Mouse (Mus musculus): Measurements from ENCODE around the gene Lcat. TPM values are rescaled to one million over a fixed set of nuclear protein-coding genes. Genes with fewer than 3 reads are reported as not detected.
"Not testable (repeated sequence)": the region's sequence is repeated elsewhere in the genome, so short reads cannot be mapped to it uniquely, and the experiment has no call there.

Gene Lcat
- polyA plus RNA-seq (2014; fragmentation: Nextera tagmentation; extraction: Ambion mirVana): 3.2 and 3.3 TPM in 2 replicates

- peak; percentile 47; the same call in 1 of the 2 replicates for ATAC-seq (ENCODE audit: low FRiP score)
Measured at GRCm38 (mm10) chr8:105943321-105943739, at the start of gene Lcat. TSS of gene Lcat (minus strand) at chr8:105943382.

GRCm38 (mm10) chr8:105992499-105992898 lies 49.3 kb upstream of the Lcat start:
- ATAC-seq (ENCODE audit: low FRiP score) (no peak), DNase-seq (ENCODE audit: low spot score) (no peak)
- Histone ChIP-seq H3K4me1 (replicated peaks; ENCODE audit: control insufficient read depth, insufficient read depth, low read length) (no peaks in the 10 kb centered on the region), H3K27me3 (ENCODE audit: control insufficient read depth, insufficient read depth, low read length) (no peaks in the 10 kb centered on the region), H3K9me3 (ENCODE audit: control insufficient read depth, low read length) (no peaks in the 10 kb centered on the region), H3K4me2 (replicated peaks) (no peak overlapping the region), H3K27ac (no peak overlapping the region), H3K9ac (no peak overlapping the region), H3K4me3 (replicated peaks; ENCODE audit: low read length) (no peak overlapping the region), H3K36me3 (replicated peaks; ENCODE audit: control insufficient read depth, insufficient read depth) (no peaks in the 10 kb centered on the region)
- 72% methylated on average over 5 of the region's 5 CpGs for WGBS

More at GRCm38 (mm10) chr8:105943321-105943739, at the start of gene Lcat:
- Histone ChIP-seq H3K4me3 (replicated peaks; ENCODE audit: low read length) (no peak within 1 kb of the TSS), H3K36me3 (replicated peaks; ENCODE audit: control insufficient read depth, insufficient read depth) (no peaks in the 10 kb centered on the region), H3K27ac (no peak within 1 kb of the TSS), H3K27me3 (ENCODE audit: control insufficient read depth, insufficient read depth, low read length) (no peaks in the 10 kb centered on the region), H3K9me3 (ENCODE audit: control insufficient read depth, low read length) (no peaks in the 10 kb centered on the region), H3K4me2 (replicated peaks) (no peak within 1 kb of the TSS), H3K9ac (no peak within 1 kb of the TSS), H3K4me1 (replicated peaks; ENCODE audit: control insufficient read depth, insufficient read depth, low read length) (0 out of 2 replicates have a peak, but pooled peaks cover 4% of the 10 kb centered on the region)
- WGBS: 57% methylated on average over 7 of the region's 8 CpGs
- no peak for DNase-seq (ENCODE audit: low spot score)

GRCm38 (mm10) chr8:105991546-105991945 lies 48.4 kb upstream of the Lcat start:
- no peaks in the 10 kb centered on the region for H3K36me3 ChIP-seq (replicated peaks; ENCODE audit: control insufficient read depth, insufficient read depth)
- H3K9me3 ChIP-seq (ENCODE audit: control insufficient read depth, low read length): no peaks in the 10 kb centered on the region
- H3K4me1 ChIP-seq (replicated peaks; ENCODE audit: control insufficient read depth, insufficient read depth, low read length): no peaks in the 10 kb centered on the region
- H3K4me2 ChIP-seq (replicated peaks): no peak overlapping the region
- ATAC-seq (ENCODE audit: low FRiP score) (no peak), DNase-seq (ENCODE audit: low spot score) (no peak)
- no peak overlapping the region for H3K27ac ChIP-seq
- no peak overlapping the region for H3K9ac ChIP-seq
- H3K27me3 ChIP-seq (ENCODE audit: control insufficient read depth, insufficient read depth, low read length): no peaks in the 10 kb centered on the region
- 90% methylated on average over 2 of the region's 2 CpGs for WGBS
- no peak overlapping the region for H3K4me3 ChIP-seq (replicated peaks; ENCODE audit: low read length)

- Histone ChIP-seq H3K27me3 (ENCODE audit: control insufficient read depth, insufficient read depth, low read length) (no peaks in the 10 kb centered on the region), H3K9ac (no peak within 1 kb of the TSS), H3K27ac (no peak within 1 kb of the TSS), H3K4me2 (replicated peaks) (no peak within 1 kb of the TSS), H3K36me3 (replicated peaks; ENCODE audit: control insufficient read depth, insufficient read depth) (no peaks in the 10 kb centered on the region), H3K9me3 (ENCODE audit: control insufficient read depth, low read length) (no peaks in the 10 kb centered on the region), H3K4me3 (replicated peaks; ENCODE audit: low read length) (no peak within 1 kb of the TSS), H3K4me1 (replicated peaks; ENCODE audit: control insufficient read depth, insufficient read depth, low read length) (no peaks in the 10 kb centered on the region)
- WGBS: 10% methylated on average over 15 of the region's 15 CpGs
- ATAC-seq (ENCODE audit: low FRiP score) (peak; percentile 37; the same call in 1 of the 2 replicates), DNase-seq (ENCODE audit: low spot score) (peak; percentile 74)
Measured at GRCm38 (mm10) chr8:105990856-105991387, 47.7 kb upstream of the Lcat start, which contains the start of gene Dus2. TSS of gene Dus2 (plus strand) at chr8:105991337.

- Histone ChIP-seq H3K9ac (no peak overlapping the region), H3K9me3 (ENCODE audit: control insufficient read depth, low read length) (no peaks in the 10 kb centered on the region), H3K4me2 (replicated peaks) (no peak overlapping the region), H3K36me3 (replicated peaks; ENCODE audit: control insufficient read depth, insufficient read depth) (no peaks in the 10 kb centered on the region), H3K27ac (no peak overlapping the region), H3K27me3 (ENCODE audit: control insufficient read depth, insufficient read depth, low read length) (no peaks in the 10 kb centered on the region), H3K4me1 (replicated peaks; ENCODE audit: control insufficient read depth, insufficient read depth, low read length) (no peaks in the 10 kb centered on the region), H3K4me3 (replicated peaks; ENCODE audit: low read length) (no peak overlapping the region)
- ATAC-seq (ENCODE audit: low FRiP score): no peak
- DNase-seq (ENCODE audit: low spot score): no peak
- 85% methylated on average over 11 of the region's 11 CpGs for WGBS
Measured at GRCm38 (mm10) chr8:105988546-105988945, 45.4 kb upstream of the Lcat start.

DNA sequence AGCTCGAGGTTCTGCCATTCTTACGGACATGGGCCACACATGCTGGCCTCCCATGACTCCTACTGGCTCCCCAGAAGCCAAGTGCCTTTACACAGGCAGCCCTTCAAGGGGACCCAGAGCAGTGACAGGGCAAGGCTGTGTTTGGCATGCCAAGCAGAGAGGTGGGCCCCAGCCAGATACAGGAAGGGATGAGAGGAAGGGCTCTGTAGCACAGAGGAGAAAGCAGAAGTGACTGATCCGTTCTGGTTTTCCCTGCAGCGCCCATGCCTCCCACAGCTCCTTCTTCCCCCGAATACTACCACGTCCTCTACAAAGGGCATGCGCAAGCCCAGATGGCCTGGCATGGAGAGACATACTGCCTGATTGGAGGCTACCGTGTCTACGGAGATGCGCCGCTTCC lies 40.2 kb upstream of the Lcat start:
- H3K9me3 ChIP-seq (ENCODE audit: control insufficient read depth, low read length); H3K27me3 ChIP-seq (ENCODE audit: control insufficient read depth, insufficient read depth, low read length); H3K4me1 ChIP-seq (replicated peaks; ENCODE audit: control insufficient read depth, insufficient read depth, low read length); DNase-seq (ENCODE audit: low spot score); H3K4me3 ChIP-seq (replicated peaks; ENCODE audit: low read length); H3K27ac ChIP-seq; H3K4me2 ChIP-seq (replicated peaks); H3K36me3 ChIP-seq (replicated peaks; ENCODE audit: control insufficient read depth, insufficient read depth); H3K9ac ChIP-seq; ATAC-seq (ENCODE audit: low FRiP score): not testable (repeated sequence)
- 87% methylated on average over 11 of the region's 11 CpGs for WGBS

DNA sequence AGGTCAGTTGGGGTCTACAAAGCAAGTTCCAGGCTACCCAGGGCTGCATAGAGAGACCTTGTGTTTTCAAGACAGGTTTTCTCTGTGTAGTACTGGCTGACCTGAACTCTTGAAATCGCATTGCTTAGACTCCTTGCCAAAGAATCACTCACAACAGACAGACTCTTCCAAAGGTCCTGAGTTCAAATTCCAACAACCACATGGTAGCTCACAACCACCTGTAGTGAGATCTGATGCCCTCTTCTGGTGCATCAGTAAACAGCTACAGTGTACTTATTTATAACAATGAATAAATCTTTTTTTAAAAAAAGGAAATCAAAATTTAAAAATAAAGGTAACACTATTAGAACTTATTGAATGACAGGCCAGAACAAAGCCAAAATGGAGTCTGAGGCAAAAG lies 38.0 kb upstream of the Lcat start:
- Histone ChIP-seq H3K27ac (no peak overlapping the region), H3K27me3 (ENCODE audit: control insufficient read depth, insufficient read depth, low read length) (no peaks in the 10 kb centered on the region), H3K4me3 (replicated peaks; ENCODE audit: low read length) (no peak overlapping the region), H3K4me2 (replicated peaks) (no peak overlapping the region), H3K9ac (no peak overlapping the region), H3K9me3 (ENCODE audit: control insufficient read depth, low read length) (no peaks in the 10 kb centered on the region), H3K36me3 (replicated peaks; ENCODE audit: control insufficient read depth, insufficient read depth) (no peaks in the 10 kb centered on the region), H3K4me1 (replicated peaks; ENCODE audit: control insufficient read depth, insufficient read depth, low read length) (no peaks in the 10 kb centered on the region)
- WGBS: 98% methylated on average over 1 of the region's 1 CpGs
- DNase-seq (ENCODE audit: low spot score) (no peak), ATAC-seq (ENCODE audit: low FRiP score) (no peak)

DNA sequence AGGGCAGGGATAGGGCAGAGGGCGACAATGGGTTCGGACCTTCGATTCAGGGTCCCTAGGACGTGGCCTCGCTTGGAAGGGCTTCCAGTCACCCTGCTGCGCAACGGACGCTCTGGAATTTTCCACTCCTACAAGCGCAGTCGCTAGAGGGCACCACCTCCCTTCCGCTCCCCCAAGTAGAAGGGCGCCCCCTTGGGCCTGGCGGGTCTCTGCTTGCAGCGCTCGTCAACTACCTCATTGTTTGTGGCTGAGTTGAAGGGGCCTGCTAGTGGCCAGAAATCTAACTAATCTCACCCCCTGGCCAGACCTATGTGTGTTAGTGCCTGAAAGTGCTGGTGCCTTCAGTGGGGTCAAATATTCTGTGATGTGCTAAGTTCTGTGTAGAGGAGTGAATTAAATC lies 36.1 kb upstream of the Lcat start, which contains the start of gene Dpep3:
Dpep3 (minus strand) TSS at position 105 of the 400 bp plus-strand sequence.
- no peak for ATAC-seq (ENCODE audit: low FRiP score)
- Histone ChIP-seq H3K4me3 (replicated peaks; ENCODE audit: low read length) (no peak within 1 kb of the TSS), H3K4me2 (replicated peaks) (no peak within 1 kb of the TSS), H3K27me3 (ENCODE audit: control insufficient read depth, insufficient read depth, low read length) (no peaks in the 10 kb centered on the region), H3K4me1 (replicated peaks; ENCODE audit: control insufficient read depth, insufficient read depth, low read length) (no peaks in the 10 kb centered on the region), H3K36me3 (replicated peaks; ENCODE audit: control insufficient read depth, insufficient read depth) (no peaks in the 10 kb centered on the region), H3K27ac (no peak within 1 kb of the TSS), H3K9me3 (ENCODE audit: control insufficient read depth, low read length) (no peaks in the 10 kb centered on the region), H3K9ac (no peak within 1 kb of the TSS)
- WGBS: 91% methylated on average over 15 of the region's 15 CpGs
- DNase-seq (ENCODE audit: low spot score): no peak

DNA sequence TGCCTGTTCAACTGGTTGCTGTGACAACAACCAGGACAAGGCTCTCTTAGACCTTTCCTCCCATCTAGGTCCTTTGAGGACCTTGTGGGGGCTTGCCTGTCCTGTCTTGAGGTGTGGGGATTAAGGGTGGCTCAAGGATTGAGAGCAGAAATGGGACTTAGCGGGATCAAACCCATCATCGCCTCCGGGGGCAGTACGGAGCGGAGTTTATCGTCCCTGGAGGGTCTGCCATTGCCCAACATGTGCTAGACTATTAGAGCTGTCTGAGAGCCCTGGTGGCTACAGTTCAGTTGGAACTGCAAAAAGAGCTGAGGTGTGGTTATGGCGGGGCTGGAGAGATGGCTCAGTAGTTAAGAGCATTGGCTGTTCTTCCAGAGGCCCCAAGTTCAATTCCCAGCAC lies 32.2 kb upstream of the Lcat start:
- 70% methylated on average over 7 of the region's 7 CpGs for WGBS

More for the DNA sequence above, 32.2 kb upstream of the Lcat start:
- ATAC-seq (ENCODE audit: low FRiP score): no peak
- Histone ChIP-seq H3K4me2 (replicated peaks) (no peak overlapping the region), H3K27ac (no peak overlapping the region), H3K4me1 (replicated peaks; ENCODE audit: control insufficient read depth, insufficient read depth, low read length) (no peaks in the 10 kb centered on the region), H3K36me3 (replicated peaks; ENCODE audit: control insufficient read depth, insufficient read depth) (no peaks in the 10 kb centered on the region), H3K4me3 (replicated peaks; ENCODE audit: low read length) (no peak overlapping the region), H3K9ac (no peak overlapping the region), H3K27me3 (ENCODE audit: control insufficient read depth, insufficient read depth, low read length) (no peaks in the 10 kb centered on the region), H3K9me3 (ENCODE audit: control insufficient read depth, low read length) (no peaks in the 10 kb centered on the region)
- DNase-seq (ENCODE audit: low spot score): no peak
